Mouse (Mus musculus): ENCODE measurements around the gene Foxd1.

GRCm38 (mm10) chr13:98306393-98306792 is 47.6 kb upstream of the Foxd1 start:
- no peak for TF ChIP-seq POLR2A (IDR thresholded peaks at IDR 0.05; ENCODE audit: insufficient read depth, low read depth, low read length)
- no peak for TF ChIP-seq CTCF (IDR thresholded peaks at IDR 0.05; ENCODE audit: insufficient read depth, low read depth, low read length)
